Mouse (Mus musculus): ENCODE measurements around the gene Clec4a1. TPM values are rescaled to one million over a fixed set of nuclear protein-coding genes. Genes with fewer than 3 reads are reported as not detected.

Clec4a1 gene
- polyA plus RNA-seq, 2 experiments = 3.0 to 5.9 TPM

GRCm38 (mm10) chr6:122892442-122893049, 29.1 kb upstream of the Clec4a1 start:
- Histone ChIP-seq H3K9me3 (ENCODE audit: control insufficient read depth, low read length) (no peaks in the 10 kb centered on the region), H3K4me2 (ENCODE audit: low read depth) (no peak overlapping the region), H3K27me3 (ENCODE audit: control insufficient read depth, insufficient read depth, low read length) (no peaks in the 10 kb centered on the region), H3K27ac (no peak overlapping the region), H3K9ac (replicated peaks) (no peak overlapping the region), H3K4me3 (ENCODE audit: insufficient read depth in 1 of 2, low read depth in 2 of 2, low read length in 2 of 2) (no peak overlapping the region), H3K36me3 (replicated peaks; ENCODE audit: control insufficient read depth, insufficient read depth, low read depth) (peaks cover 8% of the 10 kb centered on the region), H3K4me1 (replicated peaks; ENCODE audit: control insufficient read depth in 2 of 2, insufficient read depth in 2 of 2, low read length in 1 of 2) (no peaks in the 10 kb centered on the region)
- ATAC-seq (ENCODE audit: insufficient read depth) = no peak
- TF ChIP-seq EP300 (IDR thresholded peaks at IDR 0.05; ENCODE audit: low read depth) = no peak
- TF ChIP-seq CTCF (IDR thresholded peaks at IDR 0.05; ENCODE audit: low read depth) = peak; percentile 86
- DNase-seq (ENCODE audit: low read depth in 3 of 3, low spot score in 3 of 3) = peak; percentile 29 to 46 (median 37)
- 16% methylated on average over 2 of the region's 2 CpGs for whole genome bisulfite sequencing (ENCODE audit: insufficient replicate concordance)

GRCm38 (mm10) chr6:122919922-122920321, 1.7 kb upstream of the Clec4a1 start:
- Histone ChIP-seq H3K27me3 (ENCODE audit: control insufficient read depth, insufficient read depth, low read length) (no peaks in the 10 kb centered on the region), H3K4me3 (ENCODE audit: insufficient read depth in 1 of 2, low read depth in 2 of 2, low read length in 2 of 2) (no peak overlapping the region), H3K9me3 (ENCODE audit: control insufficient read depth, low read length) (no peaks in the 10 kb centered on the region), H3K27ac (no peak overlapping the region), H3K36me3 (replicated peaks; ENCODE audit: control insufficient read depth, insufficient read depth, low read depth) (no peaks in the 10 kb centered on the region), H3K4me1 (replicated peaks; ENCODE audit: control insufficient read depth in 2 of 2, insufficient read depth in 2 of 2, low read length in 1 of 2) (peaks cover 0 to 4% of the 10 kb centered on the region in 2 experiments; a peak in 2 of 4 replicates), H3K9ac (replicated peaks) (no peak overlapping the region), H3K4me2 (ENCODE audit: low read depth) (no peak overlapping the region)
- TF ChIP-seq EP300 (IDR thresholded peaks at IDR 0.05; ENCODE audit: low read depth) = no peak
- no peak for TF ChIP-seq CTCF (IDR thresholded peaks at IDR 0.05; ENCODE audit: low read depth)
- DNase-seq (ENCODE audit: low read depth in 3 of 3, low spot score in 3 of 3) = no peak
- ATAC-seq (ENCODE audit: insufficient read depth) = no peak
- 37% methylated on average over 4 of the region's 4 CpGs for WGBS (ENCODE audit: insufficient replicate concordance)

GRCm38 (mm10) chr6:122934845-122935244, 13.2 kb downstream of the Clec4a1 start:
- no peak for DNase-seq (ENCODE audit: low read depth in 3 of 3, low spot score in 3 of 3)
- Histone ChIP-seq H3K9ac (replicated peaks) (no peak overlapping the region), H3K4me1 (replicated peaks; ENCODE audit: control insufficient read depth in 2 of 2, insufficient read depth in 2 of 2, low read length in 1 of 2) (no peaks in the 10 kb centered on the region), H3K27me3 (ENCODE audit: control insufficient read depth, insufficient read depth, low read length) (no peaks in the 10 kb centered on the region), H3K27ac (no peak overlapping the region), H3K36me3 (replicated peaks; ENCODE audit: control insufficient read depth, insufficient read depth, low read depth) (no peaks in the 10 kb centered on the region), H3K4me3 (ENCODE audit: insufficient read depth in 1 of 2, low read depth in 2 of 2, low read length in 2 of 2) (no peak overlapping the region), H3K4me2 (ENCODE audit: low read depth) (no peak overlapping the region), H3K9me3 (ENCODE audit: control insufficient read depth, low read length) (no peaks in the 10 kb centered on the region)
- no peak for TF ChIP-seq CTCF (IDR thresholded peaks at IDR 0.05; ENCODE audit: low read depth)
- WGBS (ENCODE audit: insufficient replicate concordance) = 64% methylated on average over 3 of the region's 3 CpGs
- ATAC-seq (ENCODE audit: insufficient read depth) = no peak

GRCm38 (mm10) chr6:122939618-122940017, 18.0 kb downstream of the Clec4a1 start:
- TF ChIP-seq CTCF (IDR thresholded peaks at IDR 0.05; ENCODE audit: low read depth) (no peak), EP300 (IDR thresholded peaks at IDR 0.05; ENCODE audit: low read depth) (no peak)
- no peak overlapping the region for H3K4me3 ChIP-seq (ENCODE audit: insufficient read depth in 1 of 2, low read depth in 2 of 2, low read length in 2 of 2)
- DNase-seq (ENCODE audit: low read depth in 3 of 3, low spot score in 3 of 3) (no peak), ATAC-seq (ENCODE audit: insufficient read depth) (no peak)
- H3K4me2 ChIP-seq (ENCODE audit: low read depth) = no peak overlapping the region
- no peak overlapping the region for H3K27ac ChIP-seq
- no peaks in the 10 kb centered on the region for H3K36me3 ChIP-seq (replicated peaks; ENCODE audit: control insufficient read depth, insufficient read depth, low read depth)
- H3K9ac ChIP-seq (replicated peaks) = no peak overlapping the region
- H3K9me3 ChIP-seq (ENCODE audit: control insufficient read depth, low read length) = no peaks in the 10 kb centered on the region
- no peaks in the 10 kb centered on the region for H3K4me1 ChIP-seq (replicated peaks; ENCODE audit: control insufficient read depth in 2 of 2, insufficient read depth in 2 of 2, low read length in 1 of 2)
- no peaks in the 10 kb centered on the region for H3K27me3 ChIP-seq (ENCODE audit: control insufficient read depth, insufficient read depth, low read length)
- 56% methylated on average over 5 of the region's 5 CpGs for WGBS (ENCODE audit: insufficient replicate concordance)

GRCm38 (mm10) chr6:122946760-122947159, 25.1 kb downstream of the Clec4a1 start:
- TF ChIP-seq CTCF (IDR thresholded peaks at IDR 0.05; ENCODE audit: low read depth) (no peak), EP300 (IDR thresholded peaks at IDR 0.05; ENCODE audit: low read depth) (no peak)
- Histone ChIP-seq H3K9me3 (ENCODE audit: control insufficient read depth, low read length) (no peaks in the 10 kb centered on the region), H3K27ac (no peak overlapping the region), H3K4me1 (replicated peaks; ENCODE audit: control insufficient read depth in 2 of 2, insufficient read depth in 2 of 2, low read length in 1 of 2) (no peaks in the 10 kb centered on the region), H3K36me3 (replicated peaks; ENCODE audit: control insufficient read depth, insufficient read depth, low read depth) (no peaks in the 10 kb centered on the region), H3K4me3 (ENCODE audit: insufficient read depth in 1 of 2, low read depth in 2 of 2, low read length in 2 of 2) (no peak overlapping the region), H3K9ac (replicated peaks) (no peak overlapping the region), H3K4me2 (ENCODE audit: low read depth) (no peak overlapping the region), H3K27me3 (ENCODE audit: control insufficient read depth, insufficient read depth, low read length) (no peaks in the 10 kb centered on the region)
- WGBS (ENCODE audit: insufficient replicate concordance) = 52% methylated on average over 2 of the region's 2 CpGs
- DNase-seq (ENCODE audit: low read depth in 3 of 3, low spot score in 3 of 3) (no peak), ATAC-seq (ENCODE audit: insufficient read depth) (no peak)
